Mouse (Mus musculus): ENCODE data around the gene Fam204a.

Fam204a gene

DNA sequence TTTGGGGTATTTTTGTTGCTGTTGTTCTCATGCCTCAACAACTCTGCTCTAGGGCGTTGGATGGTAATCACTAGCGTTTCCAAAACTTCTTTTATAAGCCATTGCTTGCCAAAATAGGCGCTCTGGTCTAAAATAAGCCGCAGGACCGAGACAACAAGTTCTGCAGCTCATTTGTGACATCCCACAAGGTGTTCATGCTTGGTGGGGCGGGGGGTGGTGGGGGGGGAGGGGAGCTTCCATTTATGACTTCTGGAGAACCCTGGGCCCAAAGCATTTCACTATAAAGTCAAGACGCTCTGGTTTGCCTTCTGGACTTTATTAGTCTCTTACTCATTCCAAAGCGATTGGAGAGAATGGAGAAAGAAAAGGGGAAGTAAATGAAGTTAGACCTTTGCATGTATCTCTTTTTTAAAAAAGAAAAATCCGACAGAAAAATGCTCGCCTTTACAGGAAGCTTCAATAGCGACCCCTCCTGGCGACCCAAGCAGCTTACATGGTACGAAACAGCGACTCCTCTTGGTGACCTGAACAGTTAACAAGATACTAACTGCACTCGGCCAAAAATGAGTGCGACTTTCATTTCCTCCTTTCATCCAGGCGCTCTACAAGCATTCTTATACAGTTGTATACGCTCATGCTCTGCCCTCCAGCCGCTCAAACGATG is 65.8 kb downstream of the Fam204a start:
- peak; percentile 91 for DNase-seq (ENCODE audit: low spot score)

DNA sequence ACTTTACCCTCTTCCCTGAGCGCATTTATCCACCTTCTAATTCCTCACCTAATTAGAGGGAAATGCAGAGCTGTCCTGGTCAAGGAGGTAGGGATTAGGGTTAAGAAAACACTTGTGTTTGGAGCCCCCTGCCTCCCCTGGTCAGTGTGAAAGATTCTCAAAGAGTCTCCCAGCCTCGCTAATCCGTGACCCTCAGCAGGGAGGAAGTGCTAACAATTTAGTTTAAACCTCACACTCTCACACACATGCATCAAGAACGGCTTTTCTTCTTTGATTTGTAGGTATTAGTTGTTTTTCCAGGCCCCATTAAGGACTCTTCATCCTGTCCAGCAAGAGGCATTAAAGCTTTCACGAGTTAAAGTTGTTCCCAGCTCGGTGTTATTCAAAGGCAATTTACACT is 66.7 kb downstream of the Fam204a start:
- peak; percentile 63 for DNase-seq (ENCODE audit: low spot score)

- DNase-seq (ENCODE audit: low spot score), result no peak
Observed at GRCm38 (mm10) chr19:60155266-60155665, 71.2 kb downstream of the Fam204a start.

DNA sequence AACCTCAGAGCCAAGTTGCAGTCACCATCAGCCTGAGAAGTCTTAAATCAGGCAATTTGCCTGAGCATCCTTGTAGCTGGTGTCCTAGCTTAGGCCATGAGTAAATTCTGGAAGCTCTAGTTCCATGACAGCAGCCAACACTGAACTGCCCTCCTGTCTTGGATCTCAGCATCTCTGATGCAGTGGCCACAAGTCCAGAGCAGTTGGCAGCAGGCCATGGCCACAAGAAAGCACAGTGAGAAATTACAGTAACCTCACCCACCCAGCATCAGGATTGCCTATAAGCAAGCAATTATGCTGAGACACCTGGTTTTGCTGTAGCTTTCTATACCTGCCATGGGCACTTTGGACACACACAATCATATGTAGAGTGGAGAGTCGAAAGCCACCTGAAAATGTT is 73.4 kb downstream of the Fam204a start:
- no peak for DNase-seq (ENCODE audit: low spot score)

DNA sequence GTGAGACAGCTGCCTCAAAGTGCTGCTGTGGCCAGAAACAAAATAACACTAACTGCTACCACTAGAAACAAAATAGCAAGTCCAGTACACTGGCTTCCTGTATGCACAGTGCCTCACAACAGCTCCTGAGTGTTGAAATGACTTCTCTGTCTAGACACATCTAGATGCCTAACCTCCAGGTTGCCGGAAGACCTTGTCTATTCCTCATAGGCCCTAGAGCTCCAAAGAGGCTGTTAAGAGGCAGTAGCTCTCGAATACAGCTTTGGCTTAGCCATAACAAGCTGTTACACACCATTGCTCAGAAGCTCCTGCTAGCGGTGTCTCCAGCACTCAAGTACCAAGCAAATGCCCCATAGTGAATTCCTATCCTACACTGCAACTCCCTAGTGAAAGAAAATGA is 76.4 kb downstream of the Fam204a start:
- DNase-seq (ENCODE audit: low spot score), result no peak

DNA sequence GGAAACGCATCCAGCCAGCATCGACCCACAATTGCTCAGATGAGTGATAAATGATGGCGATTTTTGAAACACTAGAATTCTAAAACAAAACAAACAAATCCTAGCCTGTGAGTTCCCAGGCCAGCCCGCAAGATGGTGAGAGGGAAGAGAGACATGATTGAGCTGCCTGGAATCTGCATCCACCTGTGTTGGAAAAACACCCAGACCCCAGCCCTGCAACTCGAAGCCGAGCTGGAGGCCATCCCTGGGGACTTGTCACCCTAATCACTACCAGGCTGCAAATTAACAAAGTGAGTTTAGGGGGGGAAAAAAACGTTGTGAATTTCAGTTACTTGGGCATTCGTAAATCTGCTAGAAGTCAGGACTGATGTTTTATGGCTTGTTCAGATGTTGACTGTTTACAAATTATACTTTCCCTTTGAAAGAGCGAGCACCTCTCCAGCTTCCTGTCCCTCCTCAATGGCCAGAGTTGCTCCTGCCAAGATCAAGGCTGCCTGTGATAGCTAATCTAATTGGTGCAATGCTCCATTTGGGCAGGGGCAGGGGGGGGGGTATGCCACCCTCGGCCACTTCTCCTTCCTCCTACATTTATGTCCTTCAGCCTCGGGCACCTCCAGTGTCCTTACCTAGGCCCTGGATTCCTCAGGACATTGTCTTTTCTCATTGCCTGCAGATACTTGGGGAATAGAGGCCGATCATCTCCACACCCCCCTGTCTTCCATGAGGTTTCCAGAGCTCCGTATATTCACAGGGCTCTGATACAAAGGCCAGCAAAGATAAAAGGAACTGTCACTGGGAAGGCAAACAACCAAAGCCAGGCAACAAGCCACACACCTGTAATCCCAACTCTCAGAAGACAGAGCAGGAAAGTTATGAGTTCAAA is 77.2 kb downstream of the Fam204a start:
- no peak for DNase-seq (ENCODE audit: low spot score)
